ENCODE assay signal across 8 mouse cellular contexts in genomic region chr2:144526981-144527820, GRCm38 (mm10). TPM values are rescaled to one million over a fixed set of nuclear protein-coding genes. Genes with fewer than 3 reads are reported as not detected.
DNase-seq lines count a peak whose midpoint lies in the region; ATAC-seq lines count a peak whose summit lies in the region.

TSS of gene Dzank1 (minus strand) at chr2:144527414.
TSS of gene Polr3f (plus strand) at chr2:144527718.

- H3K9ac ChIP-seq in hindbrain, embryonic 12.5 days, result peak within 1 kb of the TSS; percentile 95

- no peaks in the 10 kb centered on the region for H3K9me3 ChIP-seq in hindbrain, embryonic 12.5 days (replicated peaks)

- 0 out of 2 replicates have a peak, but pooled peaks cover 2% of the 10 kb centered on the region for H3K27me3 ChIP-seq in hindbrain, embryonic 12.5 days

- DNase-seq in NIH3T3 (ENCODE audit: low read depth), result peak; percentile 96
- DNase-seq in cerebellum, postnatal 10 days, result peak; percentile 97 to 98
- peak; percentile 96 for DNase-seq in frontal cortex, postnatal 10 days (ENCODE audit: low spot score in 2 of 2)
- DNase-seq in layer of hippocampus, postnatal 14 days (ENCODE audit: low spot score in 2 of 2), result peak; percentile 98
- peak; percentile 96 for DNase-seq in lung, postnatal 14 days
- peak; percentile 89 for DNase-seq in retina, adult 2 months (ENCODE audit: low read depth, low spot score)
- DNase-seq in thymus, postnatal 36 days, result peak; percentile 95 to 96

- H3K4me2 ChIP-seq in hindbrain, embryonic 12.5 days (replicated peaks), result peak within 1 kb of the TSS; percentile 88

- WGBS in hindbrain, embryonic 12.5 days, result 2% methylated on average over 56 of the region's 56 CpGs

- peak; percentile 99 for ATAC-seq in hindbrain, embryonic 12.5 days (ENCODE audit: low FRiP score)

- H3K4me3 ChIP-seq in hindbrain, embryonic 12.5 days, result peak within 1 kb of the TSS; percentile 96

- peaks cover 6% of the 10 kb centered on the region for H3K36me3 ChIP-seq in hindbrain, embryonic 12.5 days

- H3K27ac ChIP-seq in hindbrain, embryonic 12.5 days, result peak within 1 kb of the TSS; percentile 95

- peaks cover 17% of the 10 kb centered on the region for H3K4me1 ChIP-seq in hindbrain, embryonic 12.5 days

RNA-seq across cellular contexts. Expression of gene Dzank1, which starts in this region (rescaled TPM):
- 5.4 and 5.8 TPM in 2 replicates for polyA plus RNA-seq in hindbrain, embryonic 12.5 days (2016; fragmentation: Nextera tagmentation; extraction: Ambion mirVana)
- 100 to 1,000 TPM; 107 to 108 TPM for total RNA-seq in layer of hippocampus, postnatal 14 days (2021)

RNA-seq across cellular contexts. Expression of gene Polr3f, which starts in this region (rescaled TPM):
- polyA plus RNA-seq in hindbrain, embryonic 12.5 days (2016; fragmentation: Nextera tagmentation; extraction: Ambion mirVana), result 35.4 and 38.5 TPM in 2 replicates
- 10 to 100 TPM; 24.5 to 24.6 TPM for total RNA-seq in layer of hippocampus, postnatal 14 days (2021)

Comparison
In these comparisons a context has a peak if more than half of its experiments do, and no peak if none do; other contexts are left out.
1. Peak in every context shown above with its lines: DNase-seq, ATAC-seq, H3K4me3 ChIP-seq and H3K27ac ChIP-seq.